ENCODE assay signal across 18 mouse cellular contexts in genomic region chr12:65187365-65187764, GRCm38 (mm10). TPM values are rescaled to one million over a fixed set of nuclear protein-coding genes. Genes with fewer than 3 reads are reported as not detected.
A peak's percentile ranks its signal among the peaks of the same experiment; 100 is the strongest.
DNase-seq lines count a peak whose midpoint lies in the region; ATAC-seq and TF ChIP-seq lines count a peak whose summit lies in the region.
"Had no signal": no experiment of that assay in that cellular context is flagged by ENCODE, and none has a peak within 500 bp of the region (broad histone marks: within the 10 kb centered on the region; RNA-seq: fewer than 3 reads in every experiment).

No protein-coding gene starts in this region.

- no peak overlapping the region for H3K4me2 ChIP-seq in lung, postnatal 0 days (replicated peaks; ENCODE audit: low read depth, low read length)
- H3K4me2 ChIP-seq: limb, embryonic 15.5 days; midbrain, embryonic 12.5 days had no signal

- peak; percentile 19 for DNase-seq in embryo, embryonic 11 days
- no peak for DNase-seq in embryo, embryonic 10 days (ENCODE audit: low spot score)
- DNase-seq in kidney, adult 2 months, result peak; percentile 27
- DNase-seq in kidney, adult 11 months, result no peak
- DNase-seq in lung, postnatal 0 days (ENCODE audit: low spot score), result no peak
- DNase-seq in lung, adult 2 months, result no peak
- no peak for DNase-seq in adrenal gland, adult 2 months
- DNase-seq: B cell, adult 2 months; cerebellum, postnatal 25 days; gastrocnemius, postnatal 25 days; lung, postnatal 10 days had no signal

- TF ChIP-seq EP300 in lung, postnatal 0 days (IDR thresholded peaks at IDR 0.05), result no peak

- no peak for TF ChIP-seq POLR2A in kidney, adult 2 months (IDR thresholded peaks at IDR 0.05; ENCODE audit: low read depth, low read length)
- TF ChIP-seq POLR2A in lung, adult 2 months (IDR thresholded peaks at IDR 0.05; ENCODE audit: borderline replicate concordance, extremely low read depth, low read depth, low read length), result no peak
- no peak for TF ChIP-seq POLR2A in cortical plate, adult 2 months (IDR thresholded peaks at IDR 0.05; ENCODE audit: extremely low read depth, insufficient read depth, low read length)

- H3K9me3 ChIP-seq in lung, postnatal 0 days (ENCODE audit: low read length), result no peaks in the 10 kb centered on the region
- H3K9me3 ChIP-seq: limb, embryonic 15.5 days; midbrain, embryonic 12.5 days had no signal

- TF ChIP-seq CTCF in kidney, adult 2 months (conservative IDR thresholded peaks at IDR 0.05; ENCODE audit: insufficient read depth, insufficient read length, low read depth, low read length), result no peak
- TF ChIP-seq CTCF in lung, postnatal 0 days (IDR thresholded peaks at IDR 0.05), result peak; percentile 25
- no peak for TF ChIP-seq CTCF in lung, adult 2 months (IDR thresholded peaks at IDR 0.05; ENCODE audit: insufficient read depth, low read length)
- TF ChIP-seq CTCF in cortical plate, adult 2 months (IDR thresholded peaks at IDR 0.05; ENCODE audit: extremely low read depth, insufficient read depth, low read length), result peak; percentile 47; the same call in 1 of the 2 replicates

- no peak overlapping the region for H3K27ac ChIP-seq in kidney, adult 2 months (ENCODE audit: insufficient read depth, low read depth, low read length)
- no peak overlapping the region for H3K27ac ChIP-seq in lung, postnatal 0 days (ENCODE audit: low read length)
- H3K27ac ChIP-seq in cortical plate, adult 2 months (ENCODE audit: insufficient read depth, low read length), result no peak overlapping the region
- H3K27ac ChIP-seq: limb, embryonic 15.5 days; midbrain, embryonic 12.5 days had no signal

- no peak overlapping the region for H3K4me3 ChIP-seq in kidney, adult 2 months (ENCODE audit: insufficient read depth, low read depth, low read length)
- no peak overlapping the region for H3K4me3 ChIP-seq in lung, postnatal 0 days (ENCODE audit: low read depth, low read length)
- H3K4me3 ChIP-seq in lung, adult 2 months (replicated peaks; ENCODE audit: extremely low read depth, low read depth, low read length), result no peak overlapping the region
- no peak overlapping the region for H3K4me3 ChIP-seq in cortical plate, adult 2 months (ENCODE audit: insufficient read depth, low read length)
- H3K4me3 ChIP-seq: limb, embryonic 15.5 days; midbrain, embryonic 12.5 days had no signal

- no peaks in the 10 kb centered on the region for H3K36me3 ChIP-seq in kidney, adult 2 months (ENCODE audit: control insufficient read depth, insufficient read depth, low read length)
- no peaks in the 10 kb centered on the region for H3K36me3 ChIP-seq in lung, postnatal 0 days (ENCODE audit: insufficient read depth, low read length)
- H3K36me3 ChIP-seq: limb, embryonic 15.5 days; midbrain, embryonic 12.5 days had no signal

- no peak overlapping the region for H3K9ac ChIP-seq in lung, postnatal 0 days (replicated peaks; ENCODE audit: low read depth)
- H3K9ac ChIP-seq: limb, embryonic 15.5 days; midbrain, embryonic 12.5 days had no signal

- no peak for ATAC-seq in lung, postnatal 0 days

- no peaks in the 10 kb centered on the region for H3K27me3 ChIP-seq in kidney, adult 2 months (replicated peaks; ENCODE audit: control insufficient read depth, insufficient read depth, low read length)
- H3K27me3 ChIP-seq in lung, postnatal 0 days (replicated peaks; ENCODE audit: insufficient read depth, low read length), result no peaks in the 10 kb centered on the region
- H3K27me3 ChIP-seq: limb, embryonic 15.5 days; midbrain, embryonic 12.5 days had no signal

- H3K4me1 ChIP-seq in kidney, adult 2 months (ENCODE audit: control insufficient read depth, insufficient read depth, low read length), result no peaks in the 10 kb centered on the region
- H3K4me1 ChIP-seq in lung, postnatal 0 days (ENCODE audit: insufficient read depth, low read depth, low read length), result no peaks in the 10 kb centered on the region
- no peaks in the 10 kb centered on the region for H3K4me1 ChIP-seq in lung, adult 2 months (ENCODE audit: control insufficient read depth, insufficient read depth, low read length)
- no peaks in the 10 kb centered on the region for H3K4me1 ChIP-seq in cortical plate, adult 2 months (ENCODE audit: control insufficient read depth, insufficient read depth, low read length)
- H3K4me1 ChIP-seq: limb, embryonic 15.5 days; midbrain, embryonic 12.5 days had no signal

- WGBS in kidney, adult 2 months, result 51% methylated on average over 3 of the region's 3 CpGs
- WGBS in lung, postnatal 0 days, result 57% methylated on average over 3 of the region's 3 CpGs
- WGBS in lung, adult 2 months, result 54% methylated on average over 3 of the region's 3 CpGs

RNA-seq across cellular contexts. Expression of gene Mis18bp1, which starts 15.0 kb away (rescaled TPM):
- polyA plus RNA-seq in kidney, adult 2 months (2012; rRNA removed), result 0.03 TPM in 1 of 2 replicates, not detected in the other
- polyA plus RNA-seq in lung, postnatal 0 days (2015; fragmentation: Nextera tagmentation; extraction: Ambion mirVana), result 3.2 and 4.3 TPM in 2 replicates
- polyA plus RNA-seq in lung, adult 2 months (2012; rRNA removed), result 0.06 and 0.15 TPM in 2 replicates
- polyA plus RNA-seq in cortical plate, adult 2 months (2012; rRNA removed), result 0.28 and 0.56 TPM in 2 replicates
- total RNA-seq in adrenal gland, adult 2 months (2021), result 1 to 10 TPM in 1 of 2 experiments, under 1 TPM in 1; 0.59 to 1.4 TPM
- polyA plus RNA-seq in adrenal gland, adult 2 months (2012; rRNA removed), result 0.02 TPM in 1 of 2 replicates, not detected in the other

RNA-seq across cellular contexts. Expression of gene Wdr20rt, which starts 38.0 kb away (rescaled TPM):
- not detected in 2 replicates for polyA plus RNA-seq in kidney, adult 2 months (2012; rRNA removed)
- not detected in 2 replicates for polyA plus RNA-seq in lung, postnatal 0 days (2015; fragmentation: Nextera tagmentation; extraction: Ambion mirVana)
- not detected in 2 replicates for polyA plus RNA-seq in lung, adult 2 months (2012; rRNA removed)
- not detected in 2 replicates for polyA plus RNA-seq in cortical plate, adult 2 months (2012; rRNA removed)
- total RNA-seq in adrenal gland, adult 2 months (2021), result not detected
- polyA plus RNA-seq in adrenal gland, adult 2 months (2012; rRNA removed), result not detected in 2 replicates
- total RNA-seq: gastrocnemius, postnatal 25 days; heart, postnatal 25 days had no signal
- polyA plus RNA-seq: large intestine, adult 2 months; limb, embryonic 15.5 days; midbrain, embryonic 12.5 days; neural tube, embryonic 14.5 days; thymus, postnatal 0 days had no signal

Comparison
In these comparisons a context has a peak if more than half of its experiments do, and no peak if none do; other contexts are left out.
1. DNase-seq: peak in embryo, embryonic 11 days (single experiment) and kidney, adult 2 months (single experiment); none in embryo, embryonic 10 days (single experiment), kidney, adult 11 months (single experiment), lung, postnatal 0 days (single experiment), lung, adult 2 months (single experiment) and adrenal gland, adult 2 months (single experiment).
2. CTCF ChIP-seq: peak in lung, postnatal 0 days (single experiment) and cortical plate, adult 2 months (single experiment); none in kidney, adult 2 months (single experiment) and lung, adult 2 months (single experiment).